In the genomic region with DNA sequence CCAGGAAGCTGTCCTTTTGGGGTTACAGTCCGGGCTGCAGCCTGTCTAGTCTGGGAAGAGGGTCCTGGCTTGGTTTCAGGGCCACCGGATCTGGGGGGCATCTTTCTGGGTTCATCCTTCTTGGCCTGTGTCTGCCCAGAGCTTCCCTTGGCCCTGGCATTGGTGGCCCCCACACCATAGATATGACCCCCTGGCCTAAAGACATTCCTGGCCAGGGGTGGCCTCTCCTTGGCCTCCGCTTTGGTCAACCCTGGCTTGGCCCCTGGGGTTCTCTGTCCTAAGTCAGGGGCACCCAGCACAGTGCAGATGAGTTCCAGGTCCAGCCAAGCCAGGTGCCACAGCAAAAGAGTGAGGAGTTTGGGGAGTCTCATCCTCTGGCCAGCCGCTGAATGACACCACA, we compare ENCODE assay signal across 14 mouse cellular contexts. TPM values are rescaled to one million over a fixed set of nuclear protein-coding genes. Genes with fewer than 3 reads are reported as not detected.
DNase-seq lines count a peak whose midpoint lies in the region; ATAC-seq lines count a peak whose summit lies in the region.
"Had no signal": no experiment of that assay in that cellular context is flagged by ENCODE, and none has a peak within 500 bp of the region (broad histone marks: within the 10 kb centered on the region; RNA-seq: fewer than 3 reads in every experiment).

No protein-coding gene starts in this region.

- DNase-seq in hindbrain, embryonic 10.5 days (ENCODE audit: low spot score): no peak
- no peak for DNase-seq in hindbrain, embryonic 11.5 days (ENCODE audit: low spot score)
- no peak for DNase-seq in forebrain, embryonic 11.5 days (ENCODE audit: low spot score)
- DNase-seq in layer of hippocampus, postnatal 10 days (ENCODE audit: low spot score in 2 of 2): no peak
- DNase-seq in thymus, postnatal 14 days: no peak
- DNase-seq in gastrocnemius, adult 18-20 months (ENCODE audit: low spot score): no peak

- H3K27ac ChIP-seq in hindbrain, embryonic 10.5 days: peak overlapping the region; percentile 45; the same call in 1 of the 2 replicates
- no peak overlapping the region for H3K27ac ChIP-seq in hindbrain, embryonic 11.5 days (ENCODE audit: low read depth, low read length)
- no peak overlapping the region for H3K27ac ChIP-seq in brown adipose tissue, adult 24 weeks (replicated peaks; ENCODE audit: low read depth, low read length)
- H3K27ac ChIP-seq in forebrain, embryonic 11.5 days (ENCODE audit: low read depth, low read length): 0 out of 2 replicates have a peak overlapping the region, but pooled peaks have one; percentile 18
- H3K27ac ChIP-seq in intestine, embryonic 16.5 days (ENCODE audit: low read length): no peak overlapping the region

- peaks cover 44% of the 10 kb centered on the region for H3K4me1 ChIP-seq in hindbrain, embryonic 10.5 days (replicated peaks)
- H3K4me1 ChIP-seq in hindbrain, embryonic 11.5 days (replicated peaks; ENCODE audit: control insufficient read depth, insufficient read depth, low read length): peaks cover 8% of the 10 kb centered on the region; the same call in 1 of the 2 replicates
- peaks cover 12% of the 10 kb centered on the region for H3K4me1 ChIP-seq in brown adipose tissue, adult 24 weeks (ENCODE audit: control insufficient read depth, insufficient read depth, insufficient read length, low read length)
- H3K4me1 ChIP-seq in forebrain, embryonic 11.5 days (replicated peaks; ENCODE audit: control insufficient read depth, insufficient read depth, low read length): peaks cover 11% of the 10 kb centered on the region
- H3K4me1 ChIP-seq in intestine, embryonic 16.5 days (ENCODE audit: control insufficient read depth, insufficient read depth, low read length): peaks cover 9% of the 10 kb centered on the region

- H3K9ac ChIP-seq in hindbrain, embryonic 11.5 days (ENCODE audit: low read depth, low read length): no peak overlapping the region
- H3K9ac ChIP-seq in forebrain, embryonic 11.5 days (ENCODE audit: low read length): 0 out of 2 replicates have a peak overlapping the region, but pooled peaks have one; percentile 16
- H3K9ac ChIP-seq in intestine, embryonic 16.5 days (ENCODE audit: low read depth, low read length): 0 out of 2 replicates have a peak overlapping the region, but pooled peaks have one; percentile 36

- no peak overlapping the region for H3K4me2 ChIP-seq in hindbrain, embryonic 11.5 days (replicated peaks; ENCODE audit: low read depth, low read length)
- H3K4me2 ChIP-seq in forebrain, embryonic 11.5 days (ENCODE audit: low read depth, low read length, severe bottlenecking): no peak overlapping the region
- no peak overlapping the region for H3K4me2 ChIP-seq in intestine, embryonic 16.5 days (ENCODE audit: low read depth, low read length)

- no peak overlapping the region for H3K4me3 ChIP-seq in hindbrain, embryonic 10.5 days
- H3K4me3 ChIP-seq in hindbrain, embryonic 11.5 days (ENCODE audit: low read depth, low read length): no peak overlapping the region
- peak overlapping the region; percentile 39 for H3K4me3 ChIP-seq in brown adipose tissue, adult 24 weeks (ENCODE audit: insufficient read depth, low read depth, low read length)
- H3K4me3 ChIP-seq in forebrain, embryonic 11.5 days (ENCODE audit: low read depth, low read length): no peak overlapping the region
- no peak overlapping the region for H3K4me3 ChIP-seq in intestine, embryonic 16.5 days (ENCODE audit: low read length)

- no peak for ATAC-seq in hindbrain, embryonic 11.5 days (ENCODE audit: low FRiP score)
- ATAC-seq in forebrain, embryonic 11.5 days (replicated peaks; ENCODE audit: low FRiP score): no peak
- ATAC-seq in intestine, embryonic 16.5 days: no peak

- no peaks in the 10 kb centered on the region for H3K9me3 ChIP-seq in hindbrain, embryonic 10.5 days
- H3K9me3 ChIP-seq in hindbrain, embryonic 11.5 days (ENCODE audit: control insufficient read depth, low read length): no peaks in the 10 kb centered on the region
- H3K9me3 ChIP-seq in forebrain, embryonic 11.5 days (ENCODE audit: control insufficient read depth, low read length): no peaks in the 10 kb centered on the region
- no peaks in the 10 kb centered on the region for H3K9me3 ChIP-seq in intestine, embryonic 16.5 days (ENCODE audit: control insufficient read depth, low read length)

- WGBS in hindbrain, embryonic 10.5 days: 83% methylated on average over 4 of the region's 4 CpGs
- WGBS in hindbrain, embryonic 11.5 days: 73% methylated on average over 4 of the region's 4 CpGs
- WGBS in forebrain, embryonic 11.5 days: 66% methylated on average over 4 of the region's 4 CpGs
- 78% methylated on average over 4 of the region's 4 CpGs for WGBS in intestine, embryonic 16.5 days

- H3K36me3 ChIP-seq in hindbrain, embryonic 10.5 days: no peaks in the 10 kb centered on the region
- H3K36me3 ChIP-seq in hindbrain, embryonic 11.5 days (ENCODE audit: control insufficient read depth, insufficient read depth, low read length): no peaks in the 10 kb centered on the region
- no peaks in the 10 kb centered on the region for H3K36me3 ChIP-seq in forebrain, embryonic 11.5 days (ENCODE audit: control insufficient read depth, insufficient read depth, low read length)
- no peaks in the 10 kb centered on the region for H3K36me3 ChIP-seq in intestine, embryonic 16.5 days (ENCODE audit: control insufficient read depth, insufficient read depth, low read length)

- H3K27me3 ChIP-seq in hindbrain, embryonic 10.5 days (ENCODE audit: insufficient read depth, poor library complexity, severe bottlenecking): peaks cover 16% of the 10 kb centered on the region
- no peaks in the 10 kb centered on the region for H3K27me3 ChIP-seq in hindbrain, embryonic 11.5 days (ENCODE audit: control insufficient read depth, insufficient read depth, low read length)
- H3K27me3 ChIP-seq in forebrain, embryonic 11.5 days (ENCODE audit: control insufficient read depth, insufficient read depth, low read length): no peaks in the 10 kb centered on the region
- no peaks in the 10 kb centered on the region for H3K27me3 ChIP-seq in intestine, embryonic 16.5 days (replicated peaks; ENCODE audit: control insufficient read depth, insufficient read depth, low read length)

RNA-seq across cellular contexts. Expression of gene Gdf5, which starts 0.5 kb away (rescaled TPM):
- polyA plus RNA-seq in hindbrain, embryonic 10.5 days (2016; fragmentation: Nextera tagmentation; extraction: Ambion mirVana): 0.42 and 1.1 TPM in 2 replicates
- polyA plus RNA-seq in hindbrain, embryonic 11.5 days (2014; fragmentation: Nextera tagmentation; extraction: Ambion mirVana): 1.3 and 1.4 TPM in 2 replicates
- 2.4 and 3.1 TPM in 2 replicates for polyA plus RNA-seq in brown adipose tissue, adult 24 weeks (2012; ENCODE audit: insufficient read depth, insufficient read length, missing spikeins)
- 1.8 and 2.0 TPM in 2 replicates for polyA plus RNA-seq in forebrain, embryonic 11.5 days (2014; fragmentation: Nextera tagmentation; extraction: Ambion mirVana)
- polyA plus RNA-seq in intestine, embryonic 16.5 days (2015; fragmentation: Nextera tagmentation; extraction: Ambion mirVana): 0.69 and 0.79 TPM in 2 replicates
- 1 to 10 TPM in 1 of 2 experiments, under 1 TPM in 1; 0.74 to 1.1 TPM for total RNA-seq in layer of hippocampus, postnatal 10 days (2021)
- total RNA-seq in gastrocnemius, adult 18-20 months (2021): under 1 TPM in 1 of 2 experiments, not detected in 1; 0.38 TPM
- total RNA-seq: liver, adult 2 months; megakaryocyte-erythroid progenitor cell, adult 5-6 weeks; neutrophil, adult 5-6 weeks had no signal
- polyA plus RNA-seq: liver, adult 2 months; small intestine, adult 2 months had no signal

RNA-seq across cellular contexts. Expression of gene Gm15557, which starts 4.2 kb away (rescaled TPM):
- not detected in 2 replicates for polyA plus RNA-seq in hindbrain, embryonic 10.5 days (2016; fragmentation: Nextera tagmentation; extraction: Ambion mirVana)
- polyA plus RNA-seq in hindbrain, embryonic 11.5 days (2014; fragmentation: Nextera tagmentation; extraction: Ambion mirVana): not detected in 2 replicates
- not detected in 2 replicates for polyA plus RNA-seq in brown adipose tissue, adult 24 weeks (2012; ENCODE audit: insufficient read depth, insufficient read length, missing spikeins)
- polyA plus RNA-seq in forebrain, embryonic 11.5 days (2014; fragmentation: Nextera tagmentation; extraction: Ambion mirVana): not detected in 2 replicates
- 0.18 TPM in 1 of 2 replicates, not detected in the other for polyA plus RNA-seq in intestine, embryonic 16.5 days (2015; fragmentation: Nextera tagmentation; extraction: Ambion mirVana)
- total RNA-seq in layer of hippocampus, postnatal 10 days (2021): not detected
- not detected for total RNA-seq in gastrocnemius, adult 18-20 months (2021)
- total RNA-seq: liver, adult 2 months; megakaryocyte-erythroid progenitor cell, adult 5-6 weeks; neutrophil, adult 5-6 weeks had no signal
- polyA plus RNA-seq: brain, embryonic 14.5 days; liver, adult 2 months; small intestine, adult 2 months; urinary bladder, adult 2 months had no signal

RNA-seq across cellular contexts. Expression of gene Cep250, which starts 11.6 kb away (rescaled TPM):
- polyA plus RNA-seq in hindbrain, embryonic 10.5 days (2016; fragmentation: Nextera tagmentation; extraction: Ambion mirVana): 21.6 and 27.6 TPM in 2 replicates
- 14.9 and 23.3 TPM in 2 replicates for polyA plus RNA-seq in hindbrain, embryonic 11.5 days (2014; fragmentation: Nextera tagmentation; extraction: Ambion mirVana)
- polyA plus RNA-seq in brown adipose tissue, adult 24 weeks (2012; ENCODE audit: insufficient read depth, insufficient read length, missing spikeins): 2.6 and 3.4 TPM in 2 replicates
- 27.4 and 28.8 TPM in 2 replicates for polyA plus RNA-seq in forebrain, embryonic 11.5 days (2014; fragmentation: Nextera tagmentation; extraction: Ambion mirVana)
- 11.1 and 12.7 TPM in 2 replicates for polyA plus RNA-seq in intestine, embryonic 16.5 days (2015; fragmentation: Nextera tagmentation; extraction: Ambion mirVana)
- 10 to 100 TPM; 18.1 to 23.2 TPM for total RNA-seq in layer of hippocampus, postnatal 10 days (2021)
- 1 to 10 TPM; 2.7 TPM for total RNA-seq in gastrocnemius, adult 18-20 months (2021)

RNA-seq across cellular contexts. Expression of gene Uqcc1, which starts 14.6 kb away (rescaled TPM):
- 73.7 and 77.4 TPM in 2 replicates for polyA plus RNA-seq in hindbrain, embryonic 10.5 days (2016; fragmentation: Nextera tagmentation; extraction: Ambion mirVana)
- polyA plus RNA-seq in hindbrain, embryonic 11.5 days (2014; fragmentation: Nextera tagmentation; extraction: Ambion mirVana): 69.6 and 80.8 TPM in 2 replicates
- polyA plus RNA-seq in brown adipose tissue, adult 24 weeks (2012; ENCODE audit: insufficient read depth, insufficient read length, missing spikeins): 178 and 202 TPM in 2 replicates
- polyA plus RNA-seq in forebrain, embryonic 11.5 days (2014; fragmentation: Nextera tagmentation; extraction: Ambion mirVana): 70.0 and 78.0 TPM in 2 replicates
- 84.5 and 92.8 TPM in 2 replicates for polyA plus RNA-seq in intestine, embryonic 16.5 days (2015; fragmentation: Nextera tagmentation; extraction: Ambion mirVana)
- 10 to 100 TPM; 54.2 to 54.9 TPM for total RNA-seq in layer of hippocampus, postnatal 10 days (2021)
- total RNA-seq in gastrocnemius, adult 18-20 months (2021): 100 to 1,000 TPM; 155 to 182 TPM

Comparison
In these comparisons a context has a peak if more than half of its experiments do, and no peak if none do; other contexts are left out.
1. H3K27ac ChIP-seq: peak in hindbrain, embryonic 10.5 days (single experiment) and forebrain, embryonic 11.5 days (single experiment); none in hindbrain, embryonic 11.5 days (single experiment), brown adipose tissue, adult 24 weeks (single experiment) and intestine, embryonic 16.5 days (single experiment).